Mouse (Mus musculus) heart, embryonic 14.5 days (tissue): ENCODE measurements at regions not wholly inside any gene's neighbourhood (a gene's known extent, or its start where the extent isn't known, plus 50 kb on each side); places are given as distances from the start of the nearest gene placed in this dataset.

Source experiments
- ATAC-seq: fragments of 200-750 bp; cut with Nextera tagmentation; 2 replicates; pipeline ENCODE4 v1.8.0; 2017; ENCODE audit warnings: low read depth, moderate TSS enrichment; ENCODE audit not compliant: insufficient number of reproducible peaks, insufficient read depth, low FRiP score
- H3K27ac ChIP-seq, 2 experiments: fragments of 200-500 bp in 1 of 2; fragments of 300-500 bp in 1 of 2; sonication (generic) in 1 of 2; replicated peaks in 1 of 2; 2 replicates each; pipeline ENCODE4 v1.5.1; 2012 to 2014; ENCODE audit warnings: low read depth in 2 of 2, low read length in 2 of 2, control low read depth in 1 of 2, mild to moderate bottlenecking in 1 of 2, mixed read lengths in 1 of 2; ENCODE audit not compliant: control insufficient read depth in 1 of 2, insufficient read depth in 1 of 2
- H3K27me3 ChIP-seq: fragments of 300-500 bp; sonication (generic); 2 replicates; pipeline ENCODE4 v1.6.1; 2014; ENCODE audit warnings: mild to moderate bottlenecking, low read length, control low read depth; ENCODE audit not compliant: control insufficient read depth, insufficient read depth
- H3K36me3 ChIP-seq: fragments of 300-500 bp; sonication (generic); 2 replicates; pipeline ENCODE4 v1.6.1; 2014; ENCODE audit warnings: mild to moderate bottlenecking, control low read depth, low read length, mixed read lengths; ENCODE audit not compliant: control insufficient read depth, insufficient read depth
- H3K4me1 ChIP-seq, 2 experiments: fragments of 200-500 bp in 1 of 2; fragments of 300-500 bp in 1 of 2; sonication (generic) in 1 of 2; 2 replicates each; pipeline ENCODE4 v1.6.1; 2012 to 2014; ENCODE audit warnings: low read length in 2 of 2, control low read depth in 1 of 2, mixed read lengths in 1 of 2; ENCODE audit not compliant: control insufficient read depth in 2 of 2, insufficient read depth in 2 of 2
- H3K4me2 ChIP-seq: fragments of 300-500 bp; sonication (generic); 2 replicates; pipeline ENCODE4 v1.6.1; 2014; ENCODE audit warnings: mild to moderate bottlenecking, low read length
- H3K4me3 ChIP-seq, 2 experiments: fragments of 200-500 bp in 1 of 2; fragments of 300-500 bp in 1 of 2; sonication (generic) in 1 of 2; 2 replicates each; pipeline ENCODE4 v1.5.1; 2012 to 2014; ENCODE audit warnings: low read length in 2 of 2, mild to moderate bottlenecking in 2 of 2, control low read depth in 1 of 2, low read depth in 1 of 2, moderate library complexity in 1 of 2; ENCODE audit not compliant: control insufficient read depth in 1 of 2, insufficient read depth in 1 of 2
- H3K9ac ChIP-seq: fragments of 300-500 bp; sonication (generic); 2 replicates; pipeline ENCODE4 v1.6.1; 2014; ENCODE audit warnings: mild to moderate bottlenecking, low read length
- H3K9me3 ChIP-seq: fragments of 300-500 bp; sonication (generic); 2 replicates; pipeline ENCODE4 v1.6.1; 2016; ENCODE audit warnings: low read length, control low read depth; ENCODE audit not compliant: control insufficient read depth
- WGBS: fragments of 180-500 bp; shearing (Covaris S2); extraction: QIAGEN DNeasy Blood & Tissue Kit; methylation state at CpG from one replicate; pipeline ENCODE4 v1.1.7; 2014; 5-methylcytosine and 5-hydroxymethylcytosine counted together

DNA sequence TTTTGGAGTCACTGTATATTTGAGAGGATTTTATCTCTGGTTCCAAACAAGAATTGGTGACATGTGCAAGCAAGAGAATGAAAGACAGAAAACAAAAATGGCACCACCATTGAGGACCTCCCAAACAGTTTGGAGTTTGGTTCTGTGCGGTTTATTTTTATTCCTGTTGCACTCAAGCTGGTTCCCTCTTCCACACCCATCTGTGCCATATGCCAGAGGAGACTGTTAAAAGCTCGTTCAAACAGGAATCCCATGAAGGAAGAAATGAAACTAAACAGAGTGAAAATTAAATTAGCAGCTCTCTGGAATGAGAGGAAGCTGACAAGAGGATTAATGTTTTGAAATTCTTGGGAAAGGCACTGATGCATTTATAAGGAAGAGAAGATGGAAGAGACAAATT, 521.0 kb upstream of the Flrt2 start:
- Histone ChIP-seq H3K27ac (no peak overlapping the region), H3K4me3 (no peak overlapping the region), H3K4me2 (no peak overlapping the region), H3K4me1 (peaks cover 0 to 5% of the 10 kb centered on the region in 2 experiments; a peak in 2 of 4 replicates), H3K27me3 (no peaks in the 10 kb centered on the region), H3K9ac (no peak overlapping the region), H3K9me3 (no peaks in the 10 kb centered on the region), H3K36me3 (no peaks in the 10 kb centered on the region)
- no peak for ATAC-seq
- WGBS, result 52% methylated on average over 2 of the region's 2 CpGs

- 92% methylated on average over 1 of the region's 1 CpGs for WGBS
- Histone ChIP-seq H3K36me3 (no peaks in the 10 kb centered on the region), H3K9ac (no peak overlapping the region), H3K27ac (no peak overlapping the region), H3K9me3 (no peaks in the 10 kb centered on the region), H3K4me3 (no peak overlapping the region), H3K27me3 (no peaks in the 10 kb centered on the region), H3K4me2 (no peak overlapping the region), H3K4me1 (peaks cover 0 to 6% of the 10 kb centered on the region in 2 experiments; a peak in 2 of 4 replicates)
- ATAC-seq, result no peak
Measured at GRCm38 (mm10) chr12:95173810-95174402, 518.1 kb upstream of the Flrt2 start.

DNA sequence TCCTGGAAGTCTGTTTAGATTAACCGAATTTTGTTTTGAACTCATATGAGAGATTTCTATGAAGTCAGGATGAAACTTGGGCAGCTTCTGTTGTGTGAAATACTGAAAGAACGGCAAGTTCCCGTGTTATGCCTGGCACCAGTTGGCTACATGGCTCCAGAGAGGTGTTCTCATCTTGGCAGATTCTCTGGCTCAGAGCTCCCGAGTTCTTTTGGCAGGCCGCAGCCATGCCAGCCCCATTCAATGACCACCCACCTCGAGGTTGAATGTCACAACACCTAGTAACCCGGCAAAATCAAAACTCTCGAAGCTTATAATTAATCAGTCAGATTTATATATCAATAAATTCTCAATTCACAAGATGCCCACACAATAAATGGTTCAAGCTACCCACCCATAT, 489.5 kb upstream of the Flrt2 start:
- 87% methylated on average over 8 of the region's 8 CpGs for WGBS
- Histone ChIP-seq H3K4me2 (no peak overlapping the region), H3K4me3 (no peak overlapping the region), H3K36me3 (no peaks in the 10 kb centered on the region), H3K9me3 (no peaks in the 10 kb centered on the region), H3K27me3 (no peaks in the 10 kb centered on the region), H3K9ac (no peak overlapping the region), H3K27ac (no peak overlapping the region), H3K4me1 (no peaks in the 10 kb centered on the region)
- ATAC-seq, result no peak

DNA sequence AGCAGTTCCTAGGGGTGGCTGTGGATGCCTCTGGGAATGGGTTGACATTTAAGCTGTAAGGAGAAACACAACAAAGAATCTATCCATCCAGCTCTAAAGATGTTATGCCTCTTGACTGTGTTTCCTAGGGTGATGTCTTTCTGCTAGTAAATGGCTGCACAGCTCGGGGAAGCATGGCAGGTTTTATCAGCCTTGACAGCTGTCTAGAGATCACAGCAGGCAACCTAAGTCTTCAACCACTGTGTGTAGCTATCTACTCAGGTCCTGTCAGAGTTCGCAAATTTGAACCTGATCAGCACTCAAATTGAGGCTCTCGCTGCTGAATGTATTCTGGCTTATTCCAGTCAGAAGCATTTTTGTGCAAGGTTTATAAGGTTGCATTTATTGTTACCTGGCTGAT, 486.9 kb upstream of the Flrt2 start:
- Histone ChIP-seq H3K4me3 (no peak overlapping the region), H3K9ac (no peak overlapping the region), H3K4me2 (no peak overlapping the region), H3K36me3 (no peaks in the 10 kb centered on the region), H3K4me1 (no peaks in the 10 kb centered on the region), H3K27ac (no peak overlapping the region), H3K9me3 (no peaks in the 10 kb centered on the region), H3K27me3 (no peaks in the 10 kb centered on the region)
- WGBS, result 58% methylated on average over 3 of the region's 3 CpGs
- ATAC-seq, result no peak

GRCm38 (mm10) chr12:95239158-95239779, 452.8 kb upstream of the Flrt2 start:
- no peaks in the 10 kb centered on the region for H3K36me3 ChIP-seq
- 7% methylated on average over 3 of the region's 3 CpGs for WGBS

DNA sequence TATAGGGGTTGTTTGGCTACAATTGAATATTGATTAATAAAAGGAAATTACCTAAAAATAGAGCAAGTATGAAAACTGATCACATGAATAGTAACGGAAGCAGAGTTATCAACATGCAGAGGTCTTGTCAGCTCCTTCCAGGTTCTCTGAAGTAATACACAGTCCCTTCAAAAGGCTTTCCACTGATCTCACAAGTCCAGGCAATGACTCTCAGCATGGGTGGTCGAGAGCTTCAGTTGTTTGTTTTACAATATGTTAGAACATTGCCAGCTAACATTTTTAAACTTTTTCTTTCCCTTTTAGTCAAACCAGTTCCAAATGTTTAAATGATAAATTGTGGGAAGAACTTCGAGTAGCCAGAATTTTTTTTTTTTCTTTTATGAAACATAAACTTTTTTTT, 424.8 kb upstream of the Flrt2 start:
- Histone ChIP-seq H3K4me2 (no peak overlapping the region), H3K36me3 (no peaks in the 10 kb centered on the region), H3K4me1 (no peaks in the 10 kb centered on the region), H3K9ac (no peak overlapping the region), H3K27me3 (no peaks in the 10 kb centered on the region), H3K9me3 (0 out of 2 replicates have a peak, but pooled peaks cover 2% of the 10 kb centered on the region), H3K27ac (no peak overlapping the region), H3K4me3 (no peak overlapping the region)
- no peak for ATAC-seq
- WGBS, result 61% methylated on average over 3 of the region's 3 CpGs

More at GRCm38 (mm10) chr12:95239158-95239779, 452.8 kb upstream of the Flrt2 start:
- no peak overlapping the region for H3K27ac ChIP-seq
- no peak overlapping the region for H3K4me3 ChIP-seq
- H3K4me2 ChIP-seq, result no peak overlapping the region
- no peak overlapping the region for H3K9ac ChIP-seq
- peaks cover 0 to 5% of the 10 kb centered on the region in 2 experiments; a peak in 1 of 4 replicates for H3K4me1 ChIP-seq
- no peaks in the 10 kb centered on the region for H3K9me3 ChIP-seq
- no peaks in the 10 kb centered on the region for H3K27me3 ChIP-seq
- ATAC-seq, result no peak

GRCm38 (mm10) chr12:95305386-95305785, 386.6 kb upstream of the Flrt2 start:
- H3K27me3 ChIP-seq, result no peaks in the 10 kb centered on the region
- ATAC-seq, result no peak
- H3K4me1 ChIP-seq, result no peaks in the 10 kb centered on the region
- H3K4me2 ChIP-seq, result no peak overlapping the region
- H3K9ac ChIP-seq, result no peak overlapping the region
- no peak overlapping the region for H3K27ac ChIP-seq
- WGBS, result 30% methylated on average over 2 of the region's 2 CpGs
- H3K36me3 ChIP-seq, result no peaks in the 10 kb centered on the region
- H3K4me3 ChIP-seq, result no peak overlapping the region
- no peaks in the 10 kb centered on the region for H3K9me3 ChIP-seq
